In the genomic region with DNA sequence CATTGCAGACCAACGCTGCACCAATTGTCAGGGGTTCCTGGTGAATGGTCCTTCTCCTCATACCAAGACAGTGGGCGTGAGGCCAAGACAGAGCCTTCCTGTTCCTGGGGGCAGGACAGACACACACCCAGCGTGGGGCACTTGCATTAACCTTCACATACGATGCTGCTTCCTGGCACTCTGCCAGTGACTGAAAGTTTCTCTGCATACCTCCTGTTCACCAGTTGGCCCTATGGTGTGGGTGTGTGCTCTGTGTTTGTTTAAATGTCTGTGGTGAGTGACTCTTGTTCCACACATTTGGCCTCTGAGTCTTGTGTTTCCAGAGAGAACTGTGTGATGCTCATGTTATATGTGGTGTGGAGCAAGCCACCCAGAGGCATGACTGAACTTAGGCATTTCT, we compare ENCODE assay signal across 18 mouse cellular contexts. TPM values are rescaled to one million over a fixed set of nuclear protein-coding genes. Genes with fewer than 3 reads are reported as not detected.
DNase-seq lines count a peak whose midpoint lies in the region; ATAC-seq lines count a peak whose summit lies in the region.
"Had no signal": no experiment of that assay in that cellular context is flagged by ENCODE, and none has a peak within 500 bp of the region (broad histone marks: within the 10 kb centered on the region; RNA-seq: fewer than 3 reads in every experiment).

No protein-coding gene starts in this region.

- H3K4me3 ChIP-seq in lung, embryonic 15.5 days: no peak overlapping the region
- H3K4me3 ChIP-seq in intestine, embryonic 16.5 days (ENCODE audit: low read length): no peak overlapping the region
- H3K4me3 ChIP-seq: heart, embryonic 15.5 days; hindbrain, embryonic 10.5 days; limb, embryonic 15.5 days; midbrain, embryonic 13.5 days had no signal

- no peak for ATAC-seq in cerebellum, adult (ENCODE audit: insufficient number of reproducible peaks, low FRiP score, low TSS enrichment)
- 0 out of 2 replicates have a peak, but pooled peaks have one; percentile 46 for ATAC-seq in lung, embryonic 15.5 days (ENCODE audit: borderline replicate concordance, extremely low read depth, low FRiP score, low TSS enrichment)
- peak; percentile 26 for ATAC-seq in megakaryocyte-erythroid progenitor cell, adult 5-6 weeks (replicated peaks; ENCODE audit: low FRiP score, low TSS enrichment, poor library complexity, severe bottlenecking)
- no peak for ATAC-seq in intestine, embryonic 16.5 days
- ATAC-seq: forebrain, embryonic 14.5 days; intestine, postnatal 0 days; midbrain, embryonic 13.5 days had no signal

- no peak overlapping the region for H3K27ac ChIP-seq in lung, embryonic 15.5 days
- no peak overlapping the region for H3K27ac ChIP-seq in intestine, embryonic 16.5 days (ENCODE audit: low read length)
- H3K27ac ChIP-seq: heart, embryonic 15.5 days; hindbrain, embryonic 10.5 days; limb, embryonic 15.5 days; midbrain, embryonic 13.5 days had no signal

- 56% methylated on average over 4 of the region's 4 CpGs for WGBS in lung, embryonic 15.5 days
- 68% methylated on average over 4 of the region's 4 CpGs for WGBS in intestine, embryonic 16.5 days

- peaks cover 85% of the 10 kb centered on the region for H3K36me3 ChIP-seq in lung, embryonic 15.5 days
- H3K36me3 ChIP-seq in intestine, embryonic 16.5 days (ENCODE audit: control insufficient read depth, insufficient read depth, low read length): peaks cover 29% of the 10 kb centered on the region

- H3K9me3 ChIP-seq in lung, embryonic 15.5 days: no peaks in the 10 kb centered on the region
- H3K9me3 ChIP-seq in intestine, embryonic 16.5 days (ENCODE audit: control insufficient read depth, low read length): no peaks in the 10 kb centered on the region
- H3K9me3 ChIP-seq: G1E; heart, embryonic 15.5 days; hindbrain, embryonic 10.5 days; limb, embryonic 15.5 days; midbrain, embryonic 13.5 days had no signal

- peak; percentile 47 to 50 for DNase-seq in cerebellum, postnatal 10 days
- DNase-seq in lung, postnatal 14 days: no peak
- peak; percentile 54 for DNase-seq in R1 (ENCODE audit: low read depth, low spot score)
- DNase-seq in thymus, postnatal 0 days (ENCODE audit: low spot score): no peak
- DNase-seq: kidney, postnatal 10 days; layer of hippocampus, adult 9-11 months; thymus, adult 18-20 months had no signal

- H3K9ac ChIP-seq in lung, embryonic 15.5 days: no peak overlapping the region
- no peak overlapping the region for H3K9ac ChIP-seq in intestine, embryonic 16.5 days (ENCODE audit: low read depth, low read length)
- H3K9ac ChIP-seq: heart, embryonic 15.5 days; limb, embryonic 15.5 days; midbrain, embryonic 13.5 days had no signal

- no peaks in the 10 kb centered on the region for H3K4me1 ChIP-seq in lung, embryonic 15.5 days
- no peaks in the 10 kb centered on the region for H3K4me1 ChIP-seq in intestine, embryonic 16.5 days (ENCODE audit: control insufficient read depth, insufficient read depth, low read length)
- H3K4me1 ChIP-seq: hindbrain, embryonic 10.5 days; limb, embryonic 15.5 days; midbrain, embryonic 13.5 days had no signal

- no peak overlapping the region for H3K4me2 ChIP-seq in lung, embryonic 15.5 days
- H3K4me2 ChIP-seq in intestine, embryonic 16.5 days (ENCODE audit: low read depth, low read length): no peak overlapping the region
- H3K4me2 ChIP-seq: heart, embryonic 15.5 days; limb, embryonic 15.5 days; midbrain, embryonic 13.5 days had no signal

- H3K27me3 ChIP-seq in lung, embryonic 15.5 days: no peaks in the 10 kb centered on the region
- H3K27me3 ChIP-seq in intestine, embryonic 16.5 days (replicated peaks; ENCODE audit: control insufficient read depth, insufficient read depth, low read length): no peaks in the 10 kb centered on the region
- H3K27me3 ChIP-seq: heart, embryonic 15.5 days; limb, embryonic 15.5 days; midbrain, embryonic 13.5 days had no signal

RNA-seq across cellular contexts. Expression of a gene that starts 25.1 kb away (rescaled TPM):
- 23.9 and 31.1 TPM in 2 replicates for polyA plus RNA-seq in lung, embryonic 15.5 days (2015; fragmentation: Nextera tagmentation; extraction: Ambion mirVana)
- 33.2 and 41.6 TPM in 2 replicates for total RNA-seq in megakaryocyte-erythroid progenitor cell, adult 5-6 weeks (2014; fragmentation: Nextera tagmentation)
- 29.6 and 31.8 TPM in 2 replicates for total RNA-seq in megakaryocyte-erythroid progenitor cell, adult 5-6 weeks (2017)
- 57.4 and 62.7 TPM in 2 replicates for polyA plus RNA-seq in thymus, postnatal 0 days (2015; fragmentation: Nextera tagmentation; extraction: Ambion mirVana)
- polyA plus RNA-seq in intestine, embryonic 16.5 days (2015; fragmentation: Nextera tagmentation; extraction: Ambion mirVana): 23.7 and 28.9 TPM in 2 replicates

RNA-seq across cellular contexts. Expression of a gene that starts 31.6 kb away (rescaled TPM):
- 341 and 380 TPM in 2 replicates for polyA plus RNA-seq in lung, embryonic 15.5 days (2015; fragmentation: Nextera tagmentation; extraction: Ambion mirVana)
- total RNA-seq in megakaryocyte-erythroid progenitor cell, adult 5-6 weeks (2014; fragmentation: Nextera tagmentation): 342 and 430 TPM in 2 replicates
- 275 and 355 TPM in 2 replicates for total RNA-seq in megakaryocyte-erythroid progenitor cell, adult 5-6 weeks (2017)
- polyA plus RNA-seq in thymus, postnatal 0 days (2015; fragmentation: Nextera tagmentation; extraction: Ambion mirVana): 376 and 390 TPM in 2 replicates
- 247 and 266 TPM in 2 replicates for polyA plus RNA-seq in intestine, embryonic 16.5 days (2015; fragmentation: Nextera tagmentation; extraction: Ambion mirVana)

Comparison
In these comparisons a context has a peak if more than half of its experiments do, and no peak if none do; other contexts are left out.
1. DNase-seq: peak in cerebellum, postnatal 10 days (2 of 2) and R1 (single experiment); none in lung, postnatal 14 days (single experiment) and thymus, postnatal 0 days (single experiment).
2. ATAC-seq: peak in lung, embryonic 15.5 days (single experiment) and megakaryocyte-erythroid progenitor cell, adult 5-6 weeks (single experiment); none in cerebellum, adult (single experiment) and intestine, embryonic 16.5 days (single experiment).